ENCODE assay signal across 21 mouse cellular contexts in genomic region chr12:54382965-54383364, GRCm38 (mm10).
"Had no signal": no experiment of that assay in that cellular context is flagged by ENCODE, and none has a peak within 500 bp of the region (broad histone marks: within the 10 kb centered on the region; RNA-seq: fewer than 3 reads in every experiment).

No protein-coding gene starts in this region.

- ATAC-seq: hindbrain, embryonic 16.5 days; hindbrain, postnatal 0 days; inflammation-experienced regulatory T-cells, adult 6 months; intestine, embryonic 15.5 days; intestine, embryonic 16.5 days; intestine, postnatal 0 days had no signal

- DNase-seq: heart, postnatal 10 days; heart, postnatal 36 days; heart, postnatal 4 days; kidney, adult 11 months; kidney, adult 18-20 months; kidney, adult 2 months; kidney, adult 8-10 months; kidney, adult 9 months; kidney, postnatal 10 days; kidney, postnatal 14 days; kidney, postnatal 25 days; kidney, postnatal 36 days; kidney, postnatal 4 days; layer of hippocampus, adult 9-11 months; layer of hippocampus, postnatal 36 days had no signal
